Mouse (Mus musculus) large intestine, adult 2 months (tissue): Measurements from ENCODE around the gene Gjb1. TPM values are rescaled to one million over a fixed set of nuclear protein-coding genes. Genes with fewer than 3 reads are reported as not detected.

Experiments
- DNase-seq: peaks from one replicate; pipeline ENCODE4 v3.0.0-alpha.2; 2012; ENCODE audit warnings: low read depth, low spot score
- WGBS: fragments of 180-500 bp; shearing (Covaris S2); methylation state at CpG from one replicate; pipeline ENCODE4 v1.1.7; 2018; 5-methylcytosine and 5-hydroxymethylcytosine counted together
- polyA plus RNA-seq: library from polyadenylated mRNA; depleted of rRNA; stranded (reverse); fragments of >200 nt; gene quantifications from 2 replicates; pipeline ENCODE4 v1.2.3, GENCODE M21; 2012; rRNA removed

Gjb1 gene
- polyA plus RNA-seq, 1 experiment: 88.4 TPM

DNA sequence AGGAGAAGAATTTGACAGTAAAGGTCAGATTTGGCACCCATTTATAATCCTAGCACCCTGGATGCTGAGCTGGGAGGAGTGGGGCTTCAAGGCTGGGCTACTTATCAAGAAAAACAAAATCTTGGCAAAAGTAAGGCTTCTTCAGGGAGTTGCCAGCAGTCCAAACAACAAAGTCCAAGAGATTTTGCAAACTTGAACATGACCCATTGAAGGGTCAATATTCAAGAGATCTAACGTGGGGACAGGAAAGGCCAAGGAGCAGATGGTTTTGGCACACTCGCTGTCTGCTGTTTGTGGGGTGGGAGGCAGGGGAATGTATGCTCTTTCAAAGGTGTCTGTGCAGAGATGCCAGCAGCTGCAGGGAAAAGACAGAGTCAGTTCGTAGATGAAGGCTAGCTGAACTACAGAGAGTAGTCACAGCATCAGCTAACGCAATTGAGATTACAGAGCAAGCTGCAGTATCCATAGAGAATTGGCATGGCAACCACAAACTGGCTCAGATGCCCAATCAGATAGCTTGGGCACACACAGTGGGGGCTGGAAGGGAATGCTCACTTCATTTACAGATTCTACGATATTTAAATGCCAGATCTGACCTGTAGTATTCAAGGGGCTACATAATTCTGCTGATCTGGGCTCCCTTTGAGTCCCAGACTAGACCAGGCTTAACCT is 12.8 kb downstream of the Gjb1 start:
- WGBS: 60% methylated on average over 5 of the region's 5 CpGs
- no peak for DNase-seq

DNA sequence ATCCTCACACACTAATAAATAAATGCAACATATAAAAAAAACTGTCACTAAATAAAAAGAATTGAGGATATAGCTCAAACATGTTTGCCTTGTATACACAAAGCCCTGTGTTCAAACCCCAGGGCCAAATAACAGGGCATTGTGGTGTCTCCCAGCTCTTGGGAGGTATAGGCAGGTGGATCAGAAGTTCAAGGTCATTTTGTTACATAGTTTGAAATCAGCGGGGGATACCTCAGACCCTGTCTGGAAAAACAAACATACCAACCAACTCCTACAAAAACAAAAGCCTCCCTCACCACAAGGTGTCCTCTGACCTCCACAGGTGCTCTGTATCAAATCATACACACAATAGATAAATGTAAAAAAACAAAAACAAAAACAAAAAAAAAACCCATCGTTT is 18.2 kb downstream of the Gjb1 start:
- WGBS: 55% methylated on average over 2 of the region's 2 CpGs
- DNase-seq: no peak

DNA sequence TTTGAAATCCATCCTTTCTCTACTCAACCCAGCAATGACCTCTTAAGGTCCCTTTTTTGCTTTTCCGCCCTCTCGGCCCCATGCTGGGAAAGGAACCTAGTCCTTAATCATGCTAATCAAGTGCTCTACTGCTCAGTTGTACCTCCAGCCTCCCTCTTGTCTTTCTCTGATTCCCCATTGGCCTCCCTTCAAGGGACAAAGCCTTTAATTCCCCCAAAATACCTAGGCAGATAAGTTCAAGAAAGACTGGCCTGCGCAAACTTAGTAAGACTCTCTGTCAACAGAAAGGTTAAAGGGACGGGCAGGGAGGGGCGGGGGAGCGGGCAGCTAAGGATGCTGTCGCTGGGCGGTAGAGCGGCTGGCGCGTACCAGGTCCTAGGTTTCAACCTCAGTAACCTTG is 20.3 kb downstream of the Gjb1 start:
- DNase-seq: no peak
- WGBS: 58% methylated on average over 11 of the region's 11 CpGs

DNA sequence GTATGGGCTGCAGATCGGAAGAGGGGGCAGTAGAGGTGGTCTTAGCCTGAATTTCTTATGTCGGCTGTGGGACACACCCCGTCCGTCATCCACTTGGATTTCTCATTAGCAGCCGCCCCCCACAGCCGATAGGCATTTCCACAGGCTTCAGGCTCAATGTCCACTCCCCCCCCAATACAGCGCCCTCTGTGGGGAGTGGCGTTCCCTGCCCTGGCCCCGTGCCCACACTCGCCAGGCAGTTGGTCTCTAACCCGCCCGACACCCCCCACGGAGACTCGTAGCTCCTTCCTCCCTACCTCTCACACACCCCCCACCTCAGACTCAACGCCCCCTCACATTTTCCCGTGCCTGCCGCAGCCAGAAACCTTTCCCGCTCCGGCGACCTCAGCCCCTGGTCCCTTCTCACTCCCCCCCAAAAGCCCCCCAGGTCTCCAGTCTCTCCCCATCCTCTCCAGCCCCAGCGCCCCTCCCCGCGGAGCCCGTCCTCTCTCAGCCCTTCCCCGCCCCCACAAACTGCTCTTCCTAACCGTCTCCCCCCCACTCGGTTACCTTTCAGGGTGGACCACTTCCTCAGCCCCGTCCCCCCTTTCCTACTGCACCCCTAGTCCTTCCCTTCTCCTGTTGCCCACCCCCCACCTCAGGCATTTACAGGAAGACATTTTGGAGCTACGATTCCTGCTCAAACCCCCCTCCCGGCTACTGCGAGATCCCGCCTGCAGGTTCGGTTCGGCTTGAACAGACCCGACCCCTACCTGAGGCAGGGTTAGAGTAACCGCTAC is 43.0 kb downstream of the Gjb1 start:
- DNase-seq: no peak

DNA sequence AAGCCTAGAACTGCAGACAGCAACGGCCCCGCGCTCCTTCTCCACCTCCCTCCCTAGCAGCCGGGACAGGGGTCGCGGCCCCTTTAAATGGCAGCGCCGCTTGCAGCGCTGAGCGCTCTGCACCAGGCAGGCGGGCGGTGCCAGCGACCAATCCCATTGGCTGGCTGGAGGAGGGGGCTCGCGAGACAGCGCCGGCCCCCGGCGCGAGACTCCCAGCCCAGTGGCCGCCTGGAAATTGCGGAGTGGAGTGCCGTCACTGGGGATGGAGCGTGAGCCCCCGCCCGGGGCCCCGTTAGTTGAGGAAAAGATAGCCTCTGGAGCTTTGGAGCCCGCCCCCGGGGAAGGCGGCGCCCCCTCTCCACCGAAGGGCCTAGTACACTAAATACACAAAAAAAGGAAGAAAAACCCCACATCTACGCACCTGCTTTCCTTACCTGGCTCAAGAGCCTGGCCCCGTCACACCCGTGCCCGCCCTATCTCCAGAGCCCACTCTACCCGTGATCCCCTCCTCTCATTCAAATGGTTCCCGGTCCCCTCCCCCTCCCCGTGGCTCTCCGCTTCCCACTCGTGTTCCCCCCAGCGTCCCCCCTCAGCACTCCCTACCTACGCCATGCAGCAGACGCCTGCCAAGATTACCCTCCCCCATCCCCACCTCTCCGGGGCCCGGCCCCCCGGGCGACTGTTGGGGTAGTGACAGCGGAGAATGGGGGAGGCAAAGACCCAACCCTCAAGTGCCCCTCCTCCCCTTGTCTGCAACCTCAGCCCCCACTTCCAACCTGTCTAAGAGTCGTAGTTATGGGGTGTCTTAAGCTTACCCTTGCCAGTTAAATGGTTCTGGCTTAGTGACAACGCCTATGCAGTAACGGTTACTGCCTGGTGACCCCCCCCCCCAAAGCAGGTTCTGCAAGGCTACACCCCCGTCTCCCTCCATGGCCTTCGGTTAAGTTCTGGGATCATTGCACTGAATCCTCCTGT is 43.8 kb downstream of the Gjb1 start:
- peak; percentile 39 for DNase-seq
- WGBS: 19% methylated on average over 47 of the region's 54 CpGs

More for the DNA sequence above, 43.0 kb downstream of the Gjb1 start:
- WGBS: 12% methylated on average over 34 of the region's 36 CpGs

DNA sequence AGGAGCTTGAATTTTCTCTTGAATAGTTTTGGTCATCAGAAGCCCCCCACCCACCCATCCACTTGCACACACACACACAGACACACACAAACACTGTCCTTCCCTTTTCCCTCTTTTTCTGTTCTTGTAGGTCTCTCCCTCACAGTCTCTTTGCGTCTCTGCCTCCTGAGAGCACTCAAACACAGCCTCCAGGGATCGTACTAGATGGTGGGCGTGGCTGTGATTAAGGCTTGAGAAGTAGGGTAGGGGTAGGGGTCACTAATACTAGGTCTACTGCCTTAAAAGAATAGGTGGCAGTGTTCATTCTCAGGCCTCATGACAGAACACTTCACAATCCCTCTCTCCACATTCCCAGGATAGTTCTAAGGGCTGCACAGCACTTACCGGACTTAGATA is 44.5 kb downstream of the Gjb1 start, which contains the start of gene Zmym3:
Gene Zmym3, minus strand, starts transcription at position 150 of the 396 bp plus-strand sequence.
- WGBS: 39% methylated on average over 4 of the region's 4 CpGs
- DNase-seq: no peak

DNA sequence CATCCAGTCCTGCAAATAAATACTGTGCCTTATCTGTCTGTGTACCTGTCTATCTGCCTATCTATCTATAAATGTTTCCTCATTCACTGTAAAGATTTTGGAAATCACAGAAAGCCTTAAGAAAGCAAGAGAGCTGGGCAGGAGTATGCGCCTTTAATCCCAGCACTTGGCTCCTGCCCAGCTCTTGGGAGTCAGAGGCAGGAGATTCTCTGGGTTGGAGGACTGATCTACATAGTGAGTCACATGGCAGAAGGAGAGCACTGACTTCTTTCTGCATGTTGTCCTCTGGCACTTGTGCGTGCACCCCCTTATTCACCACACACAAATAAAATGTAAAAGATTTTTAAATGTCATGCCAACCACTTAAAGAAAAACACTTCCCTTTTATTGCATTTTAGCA is 47.3 kb downstream of the Gjb1 start:
- WGBS: 82% methylated on average over 2 of the region's 2 CpGs
- no peak for DNase-seq

DNA sequence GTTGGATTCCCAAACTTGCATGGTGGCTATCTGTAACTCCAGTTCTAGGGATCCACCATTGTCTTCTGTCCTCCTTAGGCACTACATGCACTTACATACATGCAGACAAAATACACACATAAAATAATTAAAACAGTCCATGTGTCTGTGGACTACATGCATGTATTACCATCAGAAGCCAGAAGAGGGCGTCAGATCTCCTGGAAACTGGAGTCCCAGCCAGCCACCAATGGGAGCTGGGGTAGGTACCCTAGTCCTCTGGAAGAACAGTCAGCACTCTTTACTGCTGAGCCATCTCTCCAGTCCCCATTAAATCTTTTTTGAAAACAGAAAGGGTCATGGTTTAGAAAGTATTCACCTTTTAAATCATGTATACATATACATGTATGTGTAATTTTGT is 51.6 kb downstream of the Gjb1 start:
- no peak for DNase-seq

DNA sequence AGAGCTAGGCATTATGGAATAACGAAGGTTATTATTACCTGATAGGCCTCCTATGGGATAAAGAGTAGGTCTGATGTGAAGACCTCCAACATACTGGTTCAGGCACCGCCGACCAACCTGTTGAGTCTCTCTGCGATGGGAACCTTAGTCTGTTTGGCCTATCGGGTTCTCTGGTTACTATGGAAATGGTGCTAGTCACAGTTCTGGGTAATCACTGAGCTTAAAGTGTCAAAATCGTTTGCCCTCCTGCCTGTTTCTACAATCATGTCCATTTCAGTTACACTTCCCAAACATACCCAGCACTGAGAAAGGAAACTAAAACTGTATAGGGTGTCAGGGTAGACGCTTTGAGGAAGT is 52.6 kb downstream of the Gjb1 start:
- WGBS: 32% methylated on average over 7 of the region's 7 CpGs
- DNase-seq: no peak

More for the DNA sequence above, 51.6 kb downstream of the Gjb1 start:
- 6% methylated on average over 1 of the region's 1 CpGs for WGBS

DNA sequence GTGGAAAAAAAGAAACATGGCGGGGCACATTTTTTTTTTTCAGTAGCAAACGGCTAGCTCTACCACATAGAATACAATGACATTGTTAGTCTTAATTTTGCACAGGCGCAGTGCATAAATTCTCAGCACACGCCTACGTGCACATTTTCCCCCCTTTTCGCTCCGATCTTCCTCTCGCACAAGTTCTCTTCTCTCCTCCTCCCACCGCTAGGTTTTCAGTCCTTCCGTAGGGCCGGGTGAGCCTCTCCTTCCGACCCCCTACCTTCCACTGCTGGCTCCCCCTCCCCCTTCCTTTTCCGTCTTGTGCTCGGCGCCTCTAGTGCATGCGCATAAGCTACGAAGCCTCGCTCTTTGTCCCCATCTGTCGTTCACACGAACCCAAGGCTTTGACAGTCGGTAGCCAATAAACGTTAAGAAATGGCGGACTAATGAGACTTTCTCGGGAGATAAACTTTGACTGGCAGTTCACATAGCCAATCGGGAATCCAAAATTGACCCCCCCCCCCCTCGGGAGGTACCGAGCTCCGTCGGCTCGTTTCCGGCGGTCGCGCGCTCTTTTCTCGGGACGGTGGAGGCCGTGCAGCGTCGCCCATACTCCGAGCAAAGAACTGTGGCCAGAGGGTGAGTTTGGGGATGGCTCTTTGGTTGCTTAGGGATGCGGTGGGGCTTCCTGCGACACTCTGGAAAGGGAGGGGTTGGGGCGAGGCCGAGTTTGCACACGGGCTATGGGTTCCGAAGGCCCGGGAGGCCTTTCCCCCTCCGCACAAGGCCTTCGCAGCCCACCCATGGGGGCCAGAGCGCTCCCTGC is 53.2 kb downstream of the Gjb1 start, which contains the start of gene Nono:
Gene Nono, plus strand, starts transcription at position 177 of the 808 bp plus-strand sequence.
- WGBS: 19% methylated on average over 50 of the region's 51 CpGs
- peak; percentile 75 for DNase-seq

DNA sequence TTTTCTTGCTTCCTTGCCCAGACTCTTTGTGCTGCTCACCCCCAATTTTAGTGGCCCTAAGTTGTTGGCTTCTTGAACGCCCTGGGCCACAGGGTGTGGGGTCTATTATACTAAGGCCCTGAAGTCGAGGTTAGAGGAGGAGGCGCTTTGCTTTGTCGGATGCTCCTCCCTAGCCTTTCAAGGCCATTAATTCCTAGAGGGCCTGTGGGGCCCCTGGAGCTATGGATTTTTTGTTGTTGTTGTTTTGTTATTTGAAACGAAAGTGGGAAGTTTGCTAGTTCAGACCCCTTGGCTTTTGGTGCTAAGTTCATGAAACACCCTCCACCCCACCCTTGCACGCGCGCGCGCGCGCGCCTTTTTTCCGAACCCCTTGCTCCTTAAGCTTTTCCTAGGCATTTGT is 53.8 kb downstream of the Gjb1 start:
- no peak for DNase-seq
- WGBS: 30% methylated on average over 14 of the region's 14 CpGs

Other genes starting within 250 kb of the Gjb1 start
- gene Snx12, start 153.8 kb upstream of the Gjb1 start, polyA plus RNA-seq: 18.2 and 19.2 TPM in 2 replicates
- gene Foxo4, start 121.8 kb upstream of the Gjb1 start, polyA plus RNA-seq: 18.2 and 22.2 TPM in 2 replicates
- not detected in 2 replicates for gene Gm614, start 112.4 kb upstream of the Gjb1 start, polyA plus RNA-seq
- 23.9 and 24.0 TPM in 2 replicates for gene Il2rg, start 108.1 kb upstream of the Gjb1 start, polyA plus RNA-seq
- gene Gm20489, start 107.4 kb upstream of the Gjb1 start, polyA plus RNA-seq: not detected in 2 replicates
- 56.7 and 77.4 TPM in 2 replicates for gene Med12, start 102.3 kb upstream of the Gjb1 start, polyA plus RNA-seq
- 0.10 and 0.26 TPM in 2 replicates for gene Nlgn3, start 77.2 kb upstream of the Gjb1 start, polyA plus RNA-seq
- gene Zmym3, start 44.5 kb downstream of the Gjb1 start, polyA plus RNA-seq: 10.2 and 17.0 TPM in 2 replicates
- gene Nono, start 52.9 kb downstream of the Gjb1 start, polyA plus RNA-seq: 89.2 and 104 TPM in 2 replicates
- 0.86 and 1.2 TPM in 2 replicates for gene Itgb1bp2, start 72.7 kb downstream of the Gjb1 start, polyA plus RNA-seq
- 3.0 and 5.0 TPM in 2 replicates for gene Taf1, start 156.4 kb downstream of the Gjb1 start, polyA plus RNA-seq